Mouse (Mus musculus) cortical plate, adult 2 months (tissue): ENCODE measurements around the gene Uxs1.

Experiments
- CTCF ChIP-seq: fragments of 200-500 bp; IDR thresholded peaks from 2 replicates; pipeline ENCODE4 v1.5.1; 2011; ENCODE audit warnings: mild to moderate bottlenecking, control low read depth, low read length; ENCODE audit not compliant: insufficient read depth; ENCODE audit errors: extremely low read depth
- POLR2A ChIP-seq: fragments of 200-500 bp; IDR thresholded peaks from 2 replicates; pipeline ENCODE4 v1.6.1; 2011; ENCODE audit warnings: mild to moderate bottlenecking, low read length, control low read depth; ENCODE audit not compliant: insufficient read depth; ENCODE audit errors: extremely low read depth

GRCm38 (mm10) chr1:43822586-43822985, 5.0 kb downstream of the Uxs1 start:
- TF ChIP-seq CTCF (no peak), POLR2A (no peak)
